Mouse (Mus musculus) bone marrow, adult 2 months (tissue): ENCODE measurements around the gene Itih3.

Experiments
- CTCF ChIP-seq: fragments of 200-500 bp; IDR thresholded peaks from 2 replicates; pipeline ENCODE4 v1.5.1; 2011; ENCODE audit warnings: low read length, control low read depth; ENCODE audit not compliant: control insufficient read depth, insufficient read depth
- POLR2A ChIP-seq: fragments of 200-500 bp; IDR thresholded peaks from 2 replicates; pipeline ENCODE4 v1.6.1; 2011; ENCODE audit warnings: low read depth, mild to moderate bottlenecking, control low read depth, low read length, borderline replicate concordance; ENCODE audit not compliant: control insufficient read depth

DNA sequence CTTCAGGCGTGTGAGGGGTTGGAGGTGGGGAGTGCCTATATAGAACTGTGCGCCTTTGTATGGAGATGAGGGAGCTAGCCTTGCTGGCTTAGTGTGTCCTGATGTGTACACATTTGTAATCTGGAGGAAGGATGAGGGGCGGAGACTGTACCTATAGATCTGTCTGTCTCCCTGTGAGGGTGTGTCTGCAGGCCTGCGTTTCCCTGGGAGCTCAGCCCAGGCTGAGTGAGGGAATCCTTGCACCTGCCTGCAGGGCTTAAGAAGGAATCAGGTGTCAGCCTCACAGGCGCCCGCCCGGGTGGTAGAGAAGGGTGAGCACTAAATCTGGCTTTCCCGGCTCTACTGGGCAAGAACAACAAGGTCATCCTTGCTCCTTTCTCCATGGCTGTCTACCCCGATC lies 43.8 kb downstream of the Itih3 start:
- no peak for TF ChIP-seq POLR2A
- no peak for TF ChIP-seq CTCF
